Mouse (Mus musculus) left cerebral cortex, adult 8-10 months (tissue): ENCODE results near the gene Olfr1367. TPM values are rescaled to one million over a fixed set of nuclear protein-coding genes. Genes with fewer than 3 reads are reported as not detected.
A peak's percentile ranks its signal among the peaks of the same experiment; 100 is the strongest.

Source experiments
- DNase-seq, 2 experiments: peaks; one replicate each; pipeline ENCODE4 v3.0.0; 2022; ENCODE audit warnings: low spot score in 2 of 2
- total RNA-seq, 4 experiments: library from RNA; stranded (reverse); gene quantifications; 2 replicates each; pipeline ENCODE4 v1.2.4; 2022

Gene Olfr1367
- not detected for total RNA-seq

DNA sequence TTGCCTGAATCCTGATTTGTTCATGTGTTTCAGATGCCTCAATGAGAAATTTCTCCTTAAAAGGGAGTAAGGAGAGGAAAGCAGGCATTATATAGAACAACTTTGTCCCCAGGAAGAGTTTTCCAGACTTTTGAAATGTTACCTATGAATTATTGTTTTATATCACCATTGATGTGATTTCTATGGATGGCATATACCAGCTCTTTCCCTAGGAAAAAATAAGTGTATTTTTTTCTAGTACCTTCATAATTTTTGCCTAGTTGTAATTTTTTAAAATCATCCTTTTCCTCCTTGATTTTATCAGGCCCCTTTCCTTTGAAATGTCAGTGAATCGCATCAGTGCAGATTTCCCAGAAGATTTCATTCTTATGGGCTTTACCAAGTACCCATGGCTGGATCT lies at the start of gene Olfr1367:
Olfr1367 (plus strand) TSS at position 301 of the 400 bp plus-strand sequence.
- DNase-seq: no peak

DNA sequence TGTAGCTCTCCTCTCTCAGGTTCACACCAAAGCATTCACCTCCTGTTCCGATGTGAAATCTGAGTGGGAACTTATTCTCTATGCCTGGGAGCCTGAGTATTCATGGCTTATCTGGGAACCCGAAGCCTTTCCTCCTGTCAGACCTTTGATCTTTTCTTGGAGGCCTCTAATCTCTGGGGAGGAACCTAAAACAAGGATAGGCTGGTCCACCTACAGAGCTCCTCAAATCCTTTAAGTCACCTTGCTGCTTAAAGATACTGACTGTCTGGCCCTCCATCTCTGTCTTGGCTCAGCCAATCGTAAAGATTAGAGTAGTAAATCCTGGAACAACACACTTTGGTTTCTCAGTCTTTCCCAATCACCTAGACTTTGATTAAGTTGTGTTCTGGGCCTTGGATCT lies 48.2 kb upstream of the Olfr1367 start:
- DNase-seq: no peak

DNA sequence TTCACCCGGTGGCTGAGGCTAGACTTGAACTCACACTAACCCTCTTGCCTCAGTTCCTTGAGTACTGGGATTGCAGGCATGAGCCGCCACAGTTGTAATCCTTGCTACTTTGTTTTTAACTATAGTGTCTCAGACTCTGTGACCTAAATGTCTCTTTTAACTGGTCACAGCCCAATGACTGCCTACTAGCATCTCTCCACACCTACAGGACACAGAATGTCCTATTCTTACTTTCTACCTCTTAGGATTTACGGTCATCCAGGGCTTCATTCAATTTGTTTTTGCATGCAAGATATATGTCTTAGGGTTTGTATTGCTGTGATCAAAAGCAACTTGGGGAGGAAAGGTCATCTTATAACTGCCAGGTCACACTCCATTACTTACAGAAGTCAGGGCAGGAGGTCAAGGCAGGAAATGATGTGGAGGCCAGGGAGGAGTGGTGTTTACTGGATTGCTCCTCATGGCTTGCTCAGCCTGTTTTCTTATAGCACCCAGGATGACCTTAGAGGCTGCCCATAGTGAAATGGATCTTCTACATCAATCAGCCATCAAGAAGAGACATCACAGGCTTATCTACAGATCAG lies 42.1 kb upstream of the Olfr1367 start:
- no peak for DNase-seq

DNA sequence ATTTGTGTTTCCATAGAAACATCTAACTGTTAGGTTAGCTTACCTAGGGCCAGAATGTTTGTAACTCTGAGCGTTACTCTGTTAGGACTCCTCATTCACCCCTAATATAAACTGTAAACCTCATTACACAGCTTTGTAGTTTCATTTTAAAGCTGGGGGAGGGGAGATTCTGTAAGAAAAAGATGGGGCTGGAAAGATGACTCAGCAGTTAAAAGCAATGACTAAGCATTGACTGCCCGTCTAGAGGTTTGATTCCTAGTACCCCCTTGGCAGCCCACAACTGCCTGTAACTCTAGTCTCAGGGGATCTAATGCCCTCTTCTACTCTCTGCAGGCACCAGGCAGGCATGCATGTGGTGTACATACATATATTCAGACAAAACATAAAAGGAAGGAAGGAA lies 36.9 kb upstream of the Olfr1367 start:
- no peak for DNase-seq

DNA sequence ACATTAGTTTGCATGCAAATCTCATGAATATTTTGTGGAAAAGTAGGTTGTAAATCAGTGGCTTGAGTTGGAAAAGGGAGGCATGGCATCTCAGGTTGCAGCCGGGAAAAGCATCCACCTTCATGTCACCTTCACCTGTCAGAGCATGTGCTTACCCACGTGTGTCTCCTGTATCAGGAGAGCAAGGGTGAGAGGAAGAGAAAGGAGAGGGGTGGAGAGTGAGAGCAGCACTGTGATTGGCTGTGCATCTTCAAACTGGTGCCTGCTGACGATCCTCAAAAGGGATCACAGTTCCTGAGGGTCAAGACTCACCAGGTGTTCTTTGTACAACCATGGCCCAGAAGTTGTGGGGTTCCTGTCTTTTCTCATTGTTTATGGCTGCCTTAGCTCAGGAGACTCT lies 34.8 kb upstream of the Olfr1367 start, which contains the start of gene Gpx6:
Gpx6 (plus strand) TSS at position 200 of the 400 bp plus-strand sequence.
- no peak for DNase-seq

DNA sequence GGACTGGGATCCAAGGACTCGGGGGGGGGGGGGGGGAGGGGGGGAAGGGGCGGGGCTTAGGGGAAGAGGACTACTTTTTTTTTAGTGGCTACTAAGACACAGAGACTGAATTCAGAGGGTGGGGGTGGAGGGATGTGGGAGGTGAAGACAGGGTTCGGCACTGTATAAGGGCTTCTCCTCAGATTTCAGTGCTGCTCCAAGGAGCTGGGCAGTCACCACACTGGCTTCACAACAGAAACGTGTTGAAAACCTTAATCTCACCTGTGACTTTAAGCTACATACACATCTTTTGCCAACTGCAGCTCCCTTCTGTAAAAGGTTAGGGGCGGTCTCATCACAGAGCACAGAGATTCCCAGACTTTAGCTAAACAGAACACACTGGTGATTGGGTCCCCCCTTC lies 33.9 kb upstream of the Olfr1367 start:
- no peak for DNase-seq

DNA sequence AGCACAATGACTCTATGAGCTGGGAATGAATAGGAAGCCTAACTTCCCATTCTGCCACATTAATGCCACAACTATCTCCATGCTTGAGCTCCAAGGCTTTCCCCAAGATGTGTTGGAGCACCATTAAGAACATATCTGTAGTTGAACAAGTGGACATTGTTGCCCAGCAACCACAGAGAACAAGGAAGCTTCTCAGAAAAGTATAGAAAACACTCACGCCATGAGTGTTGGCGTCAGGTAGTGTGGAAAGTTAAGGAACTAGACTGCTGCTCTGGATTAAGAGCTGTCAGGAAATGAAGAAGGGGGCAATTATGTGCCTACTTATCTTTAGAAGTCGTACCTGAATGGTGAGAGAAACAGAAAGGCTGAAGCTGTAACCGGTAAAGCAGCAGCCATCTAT lies 32.8 kb upstream of the Olfr1367 start:
- DNase-seq: no peak

DNA sequence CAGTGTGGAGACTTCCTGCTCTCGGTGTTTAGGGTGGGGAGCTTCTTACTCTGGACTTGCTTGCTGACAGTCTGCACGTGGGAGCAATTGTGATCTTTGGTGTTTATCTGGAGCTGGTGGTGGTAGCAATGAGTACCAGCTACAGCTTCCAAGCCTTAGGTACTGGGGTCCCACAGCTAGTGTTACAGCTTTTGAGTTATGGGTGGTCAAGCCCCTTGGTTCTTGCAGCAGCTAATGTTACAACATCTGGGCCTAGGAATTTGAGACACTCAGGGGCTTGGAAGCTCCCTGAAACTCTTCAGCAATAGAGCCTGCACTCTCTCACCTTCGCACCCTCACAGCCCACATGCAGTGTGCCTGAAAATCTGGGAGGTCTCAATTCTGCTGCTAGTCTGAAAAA lies 26.4 kb upstream of the Olfr1367 start:
- DNase-seq: no peak

DNA sequence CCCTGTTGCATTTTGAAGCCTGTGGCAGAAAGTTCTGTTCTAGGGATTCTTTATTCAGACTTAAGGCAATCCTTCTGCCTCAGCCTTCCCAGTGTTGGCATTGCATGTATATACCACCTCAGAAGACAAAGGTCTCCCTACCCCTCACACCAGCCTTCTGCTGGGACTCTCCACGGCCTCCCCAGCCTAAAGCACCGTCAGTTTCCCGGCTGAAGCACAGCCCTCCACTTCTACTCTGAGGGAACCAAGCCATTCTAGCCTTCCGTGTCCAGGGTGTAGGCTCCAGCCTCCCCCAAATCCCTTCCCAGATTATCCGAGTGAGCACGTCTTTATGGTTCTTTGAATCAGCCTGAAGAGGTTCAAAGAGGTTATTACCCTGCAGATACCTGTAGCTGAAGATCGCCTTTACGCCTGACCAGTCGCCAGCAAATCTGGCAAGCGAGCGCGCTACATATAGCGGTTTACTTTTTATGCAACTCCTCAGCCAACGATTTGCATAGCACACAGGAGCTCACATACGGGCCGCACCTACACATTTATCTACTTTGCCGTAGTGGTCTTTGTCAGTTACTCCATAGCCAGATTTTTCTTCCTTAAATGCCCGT lies 24.7 kb upstream of the Olfr1367 start:
- DNase-seq: peak in 1 of 2 experiments; percentile 10

DNA sequence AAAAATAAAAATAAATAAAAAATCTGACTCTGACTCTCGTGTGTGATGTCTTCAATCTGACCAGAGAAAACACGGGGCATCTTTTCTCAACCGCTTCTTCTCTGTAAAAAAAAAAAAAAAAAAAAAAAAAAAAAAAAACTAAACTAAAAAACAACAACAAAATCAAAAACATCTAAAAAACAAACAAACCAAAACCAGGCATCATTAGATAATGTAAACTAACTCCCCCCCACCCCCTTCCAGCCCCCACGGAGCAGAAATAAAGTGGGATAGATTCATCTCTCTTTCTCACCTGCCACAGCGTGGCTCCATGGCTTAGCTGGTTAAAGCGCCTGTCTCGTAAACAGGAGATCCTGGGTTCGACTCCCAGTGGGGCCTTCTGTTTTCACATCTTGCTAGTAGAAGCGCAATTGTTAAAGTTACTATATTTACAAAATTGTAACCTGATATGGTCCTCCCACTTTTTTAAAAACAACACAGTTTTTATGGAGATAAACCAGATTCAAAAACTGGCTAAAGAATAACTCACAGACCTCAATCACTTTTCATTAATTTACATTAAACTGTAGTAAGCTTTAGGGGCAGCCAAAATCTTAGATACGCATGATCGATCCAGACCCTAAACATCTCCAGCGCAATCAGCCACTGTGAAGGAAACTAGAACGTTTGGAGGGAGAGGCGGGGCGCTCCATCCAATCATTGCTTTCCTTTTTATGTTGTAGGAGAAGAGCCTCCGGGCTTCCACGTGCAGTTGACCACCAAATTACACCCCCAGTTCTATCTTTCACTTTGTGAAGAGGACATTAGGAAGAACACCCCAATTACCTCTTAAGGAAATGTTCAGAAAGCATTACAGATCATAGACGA lies 24.0 kb upstream of the Olfr1367 start:
- DNase-seq: peak; percentile 20 to 49

DNA sequence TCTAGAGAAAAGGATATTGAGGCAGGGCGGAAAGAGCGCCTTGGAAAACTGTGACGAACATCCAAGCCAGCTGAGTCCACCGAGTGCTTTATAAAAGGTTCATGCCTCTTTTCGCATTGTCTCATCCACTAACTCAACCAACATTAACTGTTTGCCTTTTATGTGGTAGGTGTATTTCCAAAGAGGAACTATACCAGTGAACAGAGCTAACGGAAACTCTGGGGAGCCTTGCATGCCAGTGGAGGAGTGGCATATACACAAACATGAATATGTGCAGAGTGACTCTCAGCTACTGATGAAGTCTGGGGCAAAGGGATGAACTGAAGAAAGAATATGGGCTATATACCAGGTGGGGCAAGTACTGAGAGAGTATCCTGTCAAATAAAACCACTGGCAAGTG lies 23.3 kb upstream of the Olfr1367 start:
- no peak for DNase-seq

DNA sequence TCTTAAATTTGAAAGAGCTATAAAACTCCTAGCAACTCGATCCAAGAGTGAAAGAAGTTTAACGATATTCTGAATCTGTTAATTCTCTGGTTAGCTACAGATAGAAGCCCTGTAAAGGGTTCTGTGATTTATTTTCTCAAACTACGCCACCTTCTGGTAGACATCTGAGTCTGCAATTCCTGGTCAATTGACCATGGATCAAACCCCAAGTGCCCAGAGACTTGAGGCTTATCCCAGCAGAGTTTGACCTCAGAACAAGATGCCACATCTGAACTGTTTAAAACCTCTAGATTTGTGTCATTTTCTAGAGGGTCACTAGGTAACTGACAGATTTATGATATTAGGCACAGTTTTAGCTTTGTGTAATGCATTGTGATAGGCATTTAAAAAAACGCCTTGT lies 20.5 kb upstream of the Olfr1367 start:
- DNase-seq: no peak

DNA sequence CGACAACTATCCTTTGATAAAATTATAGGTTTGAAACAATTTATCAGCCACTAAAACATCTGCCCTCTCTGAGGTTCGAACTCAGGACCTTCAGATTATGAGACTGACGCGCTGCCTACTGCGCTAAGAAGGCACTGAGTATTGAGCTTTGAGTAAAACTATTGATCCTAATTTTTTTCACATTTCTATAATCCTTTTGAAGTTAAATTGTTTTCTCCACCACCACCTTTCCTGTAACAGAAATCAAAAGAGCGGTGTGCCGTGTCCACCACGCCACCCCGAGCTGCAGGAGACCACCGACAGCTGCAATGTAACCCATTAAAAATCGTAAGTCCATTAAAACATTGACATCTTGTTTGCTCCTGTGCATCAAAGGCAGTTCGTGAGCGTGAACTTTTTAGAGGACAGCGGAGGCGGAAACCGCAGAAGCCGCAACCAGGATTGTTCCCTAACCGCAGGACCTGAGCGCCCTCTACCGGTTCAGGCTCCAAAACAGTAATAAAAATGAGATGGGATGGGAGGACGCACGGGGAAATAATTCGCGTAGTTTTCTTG lies 20.0 kb upstream of the Olfr1367 start:
- peak; percentile 28 to 67 for DNase-seq

DNA sequence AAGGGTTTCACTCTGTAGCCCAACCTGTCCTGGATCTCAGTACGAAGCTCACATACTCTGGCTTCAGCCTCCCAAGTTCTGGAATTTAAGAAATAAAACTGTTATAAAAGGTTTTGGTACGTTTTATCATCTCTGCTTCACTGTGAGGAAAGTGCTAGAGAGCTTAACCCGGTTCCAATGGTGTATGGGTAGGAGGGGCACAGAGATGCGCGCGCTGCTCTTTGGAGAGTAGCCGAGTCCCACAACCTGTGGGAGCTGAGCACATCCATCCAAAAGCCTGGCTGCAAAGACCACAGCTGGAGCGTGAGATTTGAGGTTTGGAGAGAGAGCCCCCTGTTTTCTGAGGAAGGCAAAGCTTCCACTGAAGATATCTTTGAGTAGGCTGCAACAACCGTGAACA lies 19.3 kb upstream of the Olfr1367 start:
- no peak for DNase-seq

DNA sequence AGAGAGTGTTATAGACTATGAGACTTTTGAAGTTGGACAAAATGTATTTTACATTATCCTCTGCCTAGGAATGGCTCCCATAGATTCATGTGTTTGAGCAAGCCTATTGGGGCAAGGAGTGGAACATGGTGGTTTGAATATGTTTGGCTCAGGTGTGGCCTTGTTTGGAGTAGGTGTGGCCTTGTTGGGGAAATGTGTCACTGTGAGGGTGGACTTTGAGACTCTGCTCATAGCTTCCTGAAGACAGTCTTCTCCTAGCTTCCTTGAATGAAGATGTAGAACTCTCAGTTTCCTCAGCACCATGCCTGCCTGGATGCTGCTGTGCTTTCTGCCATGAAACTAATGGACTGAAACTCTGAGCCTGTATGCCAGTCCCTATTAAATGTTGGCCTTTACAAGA lies 3.9 kb downstream of the Olfr1367 start:
- DNase-seq: no peak

DNA sequence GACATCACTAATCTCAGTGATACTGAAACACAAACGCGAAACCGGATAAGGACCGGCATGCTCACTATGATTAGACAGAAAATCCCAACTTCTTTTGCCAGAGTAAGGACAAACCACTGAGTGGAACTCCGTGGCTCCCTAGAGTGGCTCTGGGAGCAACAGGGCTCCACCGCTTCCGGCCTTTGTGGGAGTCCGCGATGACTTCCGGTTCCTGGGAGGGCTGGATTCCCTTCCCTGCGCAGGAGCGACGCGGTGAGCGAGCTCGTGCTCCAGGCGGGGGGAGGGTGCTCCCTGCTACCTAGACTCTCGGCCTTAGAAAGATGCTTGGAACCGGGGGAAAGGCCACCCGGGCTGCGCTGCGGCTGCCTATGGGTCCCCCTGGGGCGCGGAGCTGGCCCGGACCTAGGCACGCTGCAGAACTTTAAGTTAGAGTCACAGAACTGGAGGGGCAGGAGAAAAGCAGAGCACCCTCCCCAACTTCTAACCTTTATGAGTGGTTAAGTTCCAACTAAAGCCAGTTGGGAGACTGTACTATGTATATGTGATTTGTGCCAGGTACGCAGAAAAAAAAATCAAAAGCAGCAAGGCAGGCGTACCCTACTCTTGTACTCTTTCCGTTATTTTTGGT lies 16.0 kb downstream of the Olfr1367 start, which contains the start of gene Zscan12:
Zscan12 (plus strand) TSS at position 200 of the 628 bp plus-strand sequence.
- peak; percentile 69 to 90 for DNase-seq

DNA sequence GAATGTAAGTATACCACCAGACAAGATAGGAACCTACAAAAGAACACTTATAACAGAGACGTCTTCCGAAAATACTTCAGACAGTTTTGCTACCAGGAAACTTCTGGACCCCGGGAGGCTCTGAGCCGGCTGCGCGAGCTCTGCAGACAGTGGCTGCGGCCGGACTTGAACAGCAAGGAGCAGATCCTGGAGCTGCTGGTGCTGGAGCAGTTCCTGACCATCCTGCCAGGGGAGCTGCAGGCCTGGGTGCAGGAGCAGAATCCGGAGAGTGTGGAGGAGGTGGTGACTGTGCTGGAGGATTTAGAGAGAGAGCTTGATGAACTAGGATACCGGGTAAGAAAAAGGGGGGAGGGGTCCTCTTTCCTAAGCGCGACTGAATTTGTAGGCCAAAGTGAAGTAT lies 17.0 kb downstream of the Olfr1367 start:
- DNase-seq: no peak

DNA sequence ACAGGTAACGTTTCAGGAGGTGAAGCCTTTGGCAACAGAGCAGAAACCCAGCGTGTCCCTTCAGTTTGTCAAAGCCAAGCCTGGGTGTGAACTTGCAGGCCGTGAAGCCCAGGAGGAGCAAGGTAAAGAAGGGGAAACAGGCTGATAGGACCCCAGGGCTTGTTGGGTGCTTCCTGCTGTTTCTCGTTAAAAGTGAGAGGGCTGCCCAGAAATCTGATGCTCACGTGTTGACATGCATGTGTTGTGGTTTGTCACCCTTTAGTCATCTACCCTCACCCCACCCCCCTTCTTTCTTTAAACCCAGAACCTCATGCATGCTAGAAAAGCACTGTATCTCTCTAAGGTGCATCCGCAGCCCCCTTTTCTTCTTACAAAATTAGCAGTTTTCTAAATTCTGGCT lies 19.9 kb downstream of the Olfr1367 start:
- no peak for DNase-seq

DNA sequence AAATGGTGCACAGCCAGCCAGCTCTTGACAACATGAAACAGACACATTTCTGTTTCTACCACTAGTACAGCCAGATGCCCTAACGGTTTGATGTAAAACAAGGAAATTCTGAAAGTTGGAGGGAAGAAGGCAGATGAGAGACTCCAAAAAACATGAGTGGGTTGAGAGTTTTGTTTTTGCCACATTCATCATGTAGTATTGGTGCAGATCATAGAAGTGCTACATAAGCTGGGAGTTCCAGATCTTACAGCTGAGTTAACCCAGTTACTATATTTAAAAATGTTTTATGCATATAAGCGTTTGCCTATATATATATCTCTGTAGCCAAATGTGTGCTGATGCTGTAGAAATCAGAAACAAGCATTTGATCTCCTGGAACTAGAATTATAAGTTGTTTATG lies 26.0 kb downstream of the Olfr1367 start:
- DNase-seq: no peak

DNA sequence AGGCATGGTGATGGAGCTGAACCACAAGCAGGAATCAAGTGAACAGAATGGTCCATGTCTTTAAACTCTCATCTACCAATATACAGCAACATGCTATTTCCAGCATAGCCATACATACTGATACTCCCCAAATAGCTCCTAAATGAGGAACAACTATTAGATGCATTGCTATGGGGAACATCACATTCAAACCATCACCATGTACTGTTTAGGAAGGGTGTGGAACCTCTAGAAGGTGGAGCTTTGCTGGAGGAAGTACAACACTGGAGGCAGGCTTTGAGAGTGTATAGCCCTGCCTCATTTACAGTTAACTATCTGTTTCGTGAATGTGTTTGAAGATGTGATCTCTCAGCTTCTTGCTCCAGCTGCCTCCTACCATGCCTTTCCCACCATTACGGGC lies 31.1 kb downstream of the Olfr1367 start:
- DNase-seq: no peak

DNA sequence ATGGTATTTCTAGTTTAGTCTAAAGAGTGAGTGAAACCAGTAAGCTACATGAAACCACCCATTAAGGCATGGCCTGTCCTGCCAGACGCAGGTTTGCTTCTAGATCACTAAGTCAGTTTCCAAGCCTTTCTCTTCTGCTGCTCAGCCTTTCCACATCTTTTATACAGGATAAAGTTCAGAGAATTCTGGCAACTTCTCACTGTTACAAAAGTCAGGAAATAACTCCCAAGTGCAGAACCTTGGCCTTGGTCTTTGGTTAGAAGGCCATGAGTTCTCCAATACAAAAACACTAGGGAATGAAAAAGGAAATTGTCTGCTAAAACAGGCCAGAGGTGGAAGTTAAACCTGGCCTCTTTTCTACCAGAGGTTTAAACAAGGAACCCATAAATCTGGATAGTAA lies 48.5 kb downstream of the Olfr1367 start:
- DNase-seq: no peak

DNA sequence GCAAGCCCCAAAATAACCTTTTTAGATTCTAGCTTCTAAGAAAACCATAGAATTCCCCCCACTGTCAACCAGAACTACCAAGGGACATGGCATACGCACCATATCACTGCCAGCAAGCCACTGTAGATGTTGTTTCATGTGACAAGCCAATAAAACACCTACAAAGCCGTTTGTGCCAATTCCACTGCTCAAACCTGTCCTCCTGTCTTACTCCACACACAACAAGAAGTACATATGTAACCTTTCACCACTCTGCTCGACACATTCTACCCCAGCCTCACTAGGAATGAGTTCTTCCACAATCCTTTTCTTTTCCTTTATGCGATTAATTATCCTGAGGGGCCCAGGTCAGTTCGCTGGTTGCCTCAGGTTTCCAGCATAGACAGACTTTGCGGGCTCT lies 48.9 kb downstream of the Olfr1367 start:
- no peak for DNase-seq
